Mouse (Mus musculus) CH12.LX (cell line): ENCODE measurements around the gene Tfap2d. TPM values are rescaled to one million over a fixed set of nuclear protein-coding genes. Genes with fewer than 3 reads are reported as not detected.
A peak's percentile ranks its signal among the peaks of the same experiment; 100 is the strongest.

Experiments used
- DNase-seq: peaks from one replicate; pipeline ENCODE4 v3.0.0-alpha.2; 2013; ENCODE audit errors: extremely low read depth
- H3K27ac ChIP-seq: 2 replicates; pipeline ENCODE4 v1.5.1; 2012; ENCODE audit warnings: low read depth, mild to moderate bottlenecking, control low read depth, moderate library complexity; ENCODE audit not compliant: insufficient read depth
- H3K27me3 ChIP-seq: replicated peaks from 2 replicates; pipeline ENCODE3; 2012; ENCODE audit warnings: inconsistent platforms
- H3K36me3 ChIP-seq, 2 experiments: replicated peaks in 1 of 2; 2 replicates each; pipeline versions ENCODE3 to v1.6.1; 2012; ENCODE audit warnings: inconsistent platforms in 1 of 2, low read length in 1 of 2, mild to moderate bottlenecking in 1 of 2, mixed read lengths in 1 of 2, moderate library complexity in 1 of 2; ENCODE audit not compliant: control insufficient read depth in 1 of 2, insufficient read depth in 1 of 2
- H3K4me1 ChIP-seq, 2 experiments: 2 replicates each; pipeline ENCODE4 v1.6.1; 2012; ENCODE audit warnings: inconsistent platforms in 1 of 2, moderate library complexity in 1 of 2; ENCODE audit not compliant: insufficient read depth in 2 of 2, control insufficient read depth in 1 of 2
- H3K4me2 ChIP-seq: 2 replicates; pipeline ENCODE4 v1.6.1; 2012; ENCODE audit warnings: low read depth, mild to moderate bottlenecking, control low read depth; ENCODE audit not compliant: poor library complexity, insufficient read depth, severe bottlenecking
- H3K4me3 ChIP-seq, 3 experiments: fragments of 150-350 bp in 1 of 3; sonication (generic) in 1 of 3; replicated peaks in 1 of 3; 2 replicates each; pipeline versions ENCODE3 to v1.5.1; 2011 to 2012; ENCODE audit warnings: low read depth in 2 of 3, low read length in 2 of 3, mild to moderate bottlenecking in 2 of 3, moderate library complexity in 2 of 3, control low read depth in 1 of 3, improper control_type of control experiment in 1 of 3, inconsistent platforms in 1 of 3, mixed read lengths in 1 of 3; ENCODE audit not compliant: poor library complexity in 1 of 3
- H3K79me2 ChIP-seq: replicated peaks from 2 replicates; pipeline ENCODE4 v1.6.1; 2012; ENCODE audit warnings: mild to moderate bottlenecking, moderate library complexity; ENCODE audit not compliant: control insufficient read depth, poor library complexity, insufficient read depth, severe bottlenecking; ENCODE audit errors: extremely low read depth
- H3K9ac ChIP-seq: 2 replicates; pipeline ENCODE4 v1.6.1; 2012; ENCODE audit warnings: low read depth, mild to moderate bottlenecking, control low read depth, moderate library complexity; ENCODE audit not compliant: insufficient read depth
- H3K9me3 ChIP-seq: replicated peaks from 2 replicates; pipeline ENCODE3; 2012; ENCODE audit warnings: low read length, inconsistent platforms, mixed read lengths
- CHD1 ChIP-seq: IDR thresholded peaks from 2 replicates; pipeline ENCODE4 v1.6.1; 2012; ENCODE audit warnings: low read depth, low read length, improper control_type of control experiment, inconsistent platforms
- CHD2 ChIP-seq: IDR thresholded peaks from 2 replicates; pipeline ENCODE4 v1.6.1; 2011; ENCODE audit warnings: low read length, improper control_type of control experiment
- CTCF ChIP-seq, 2 experiments: IDR thresholded peaks in 1 of 2; conservative IDR thresholded peaks in 1 of 2; 2 replicates each; pipeline ENCODE4 v1.5.1; 2011 to 2012; ENCODE audit warnings: low read depth in 2 of 2, low read length in 2 of 2, improper control_type of control experiment in 1 of 2, inconsistent platforms in 1 of 2, mild to moderate bottlenecking in 1 of 2, moderate library complexity in 1 of 2
- E2F4 ChIP-seq: IDR thresholded peaks from 2 replicates; pipeline ENCODE4 v1.6.1; 2011; ENCODE audit warnings: low read depth, low read length, improper control_type of control experiment; ENCODE audit not compliant: insufficient replicate concordance
- ETS1 ChIP-seq: conservative IDR thresholded peaks from 2 replicates; pipeline ENCODE4 v1.6.1; 2012; ENCODE audit warnings: low read depth, mild to moderate bottlenecking, inconsistent platforms, low read length, improper control_type of control experiment, moderate library complexity
- HCFC1 ChIP-seq: IDR thresholded peaks from 2 replicates; pipeline ENCODE4 v1.6.1; 2012; ENCODE audit warnings: low read depth, mild to moderate bottlenecking, inconsistent platforms, low read length, improper control_type of control experiment
- IRF4 ChIP-seq: IDR thresholded peaks from 2 replicates; pipeline ENCODE4 v1.6.1; 2014; ENCODE audit warnings: low read depth, mild to moderate bottlenecking, inconsistent platforms, low read length, improper control_type of control experiment
- JUN ChIP-seq: IDR thresholded peaks from 2 replicates; pipeline ENCODE4 v1.6.1; 2011; ENCODE audit warnings: low read depth, mild to moderate bottlenecking, low read length, improper control_type of control experiment, moderate library complexity; ENCODE audit not compliant: insufficient read depth
- KAT2A ChIP-seq: IDR thresholded peaks from 2 replicates; pipeline ENCODE4 v1.6.1; 2012; ENCODE audit warnings: low read length, improper control_type of control experiment, inconsistent platforms; ENCODE audit not compliant: insufficient replicate concordance
- MAX ChIP-seq: IDR thresholded peaks from 2 replicates; pipeline ENCODE4 v1.6.1; 2011; ENCODE audit warnings: low read length, improper control_type of control experiment
- MEF2A ChIP-seq: IDR thresholded peaks from 2 replicates; pipeline ENCODE4 v1.6.1; 2014; ENCODE audit warnings: low read depth, mild to moderate bottlenecking, inconsistent platforms, low read length, improper control_type of control experiment, borderline replicate concordance
- MXI1 ChIP-seq: IDR thresholded peaks from 2 replicates; pipeline ENCODE4 v1.6.1; 2011; ENCODE audit warnings: mild to moderate bottlenecking, low read depth, low read length, improper control_type of control experiment
- MYC ChIP-seq: IDR thresholded peaks from 2 replicates; pipeline ENCODE4 v1.6.1; 2011; ENCODE audit warnings: low read depth, mild to moderate bottlenecking, improper control_type of control experiment, low read length
- NELFE ChIP-seq: IDR thresholded peaks from 2 replicates; pipeline ENCODE4 v1.6.1; 2011; ENCODE audit warnings: low read depth, low read length, improper control_type of control experiment
- PAX5 ChIP-seq: IDR thresholded peaks from 2 replicates; pipeline ENCODE4 v1.6.1; 2012; ENCODE audit warnings: low read length, inconsistent platforms, mixed read lengths
- POLR2AphosphoS2 ChIP-seq: IDR thresholded peaks from 2 replicates; pipeline ENCODE4 v1.6.1; 2011; ENCODE audit warnings: low read depth, low read length, improper control_type of control experiment
- RCOR1 ChIP-seq: conservative IDR thresholded peaks from 2 replicates; pipeline ENCODE4 v1.6.1; 2012; ENCODE audit warnings: low read depth, mild to moderate bottlenecking, inconsistent platforms, low read length, improper control_type of control experiment
- SIN3A ChIP-seq: IDR thresholded peaks from 2 replicates; pipeline ENCODE4 v1.6.1; 2012; ENCODE audit warnings: low read length, improper control_type of control experiment, inconsistent platforms
- ZKSCAN1 ChIP-seq: IDR thresholded peaks from 2 replicates; pipeline ENCODE4 v1.6.1; 2012; ENCODE audit warnings: low read depth, inconsistent platforms, low read length, improper control_type of control experiment, borderline replicate concordance
- ZMIZ1 ChIP-seq: IDR thresholded peaks from 2 replicates; pipeline ENCODE4 v1.6.1; 2012; ENCODE audit warnings: low read depth, mild to moderate bottlenecking, inconsistent platforms, low read length, improper control_type of control experiment
- ZNF384 ChIP-seq: IDR thresholded peaks from 2 replicates; pipeline ENCODE4 v1.6.1; 2012; ENCODE audit warnings: low read depth, low read length, improper control_type of control experiment, inconsistent platforms
- dilution Hi-C: fragments of 300-500 bp; cut with MboI; formaldehyde crosslinking; loops from 2 replicates; pipeline ENCODE4 v1.14.3; 2020; ENCODE audit warnings: low sequenced_read_pairs; ENCODE audit not compliant: extremely low pct_unique_long_range_greater_than_20kb, extremely low pct_ligation_motif_present
- in situ Hi-C: fragments of 300-500 bp; cut with MboI; formaldehyde crosslinking; loops from 3 replicates; pipeline ENCODE4 v1.14.3; 2019; ENCODE audit warnings: low sequenced_read_pairs, low pct_ligation_motif_present, low pct_unique_long_range_greater_than_20kb, mixed read lengths
- polyA plus RNA-seq: library from polyadenylated mRNA; unstranded; fragments of >175 nt; gene quantifications from 2 replicates; pipeline ENCODE4 v1.2.1, GENCODE M21; 2012; ENCODE audit warnings: low read depth; ENCODE audit not compliant: insufficient read length
- total RNA-seq, 2 experiments: library from RNA; depleted of rRNA; stranded (reverse); fragments of 300-350 nt in 1 of 2; fragments of >200 nt in 1 of 2; gene quantifications; 2 replicates each; pipeline ENCODE4 v1.2.3; 2012 to 2014

Gene Tfap2d
- total and polyA plus RNA-seq, 3 experiments: not detected

- Histone ChIP-seq H3K27ac (no peak overlapping the region), H3K9me3 (peaks cover 55% of the 10 kb centered on the region), H3K9ac (no peak overlapping the region), H3K79me2 (no peaks in the 10 kb centered on the region), H3K4me1 (no peaks in the 10 kb centered on the region), H3K36me3 (no peaks in the 10 kb centered on the region), H3K4me2 (no peak overlapping the region), H3K4me3 (no peak overlapping the region), H3K27me3 (no peaks in the 10 kb centered on the region)
- no peak for TF ChIP-seq CHD1
- no peak for TF ChIP-seq ZKSCAN1
- no peak for TF ChIP-seq RCOR1
- no peak for TF ChIP-seq MYC
- no peak for TF ChIP-seq SIN3A
- TF ChIP-seq MEF2A: no peak
- TF ChIP-seq IRF4: no peak
- no peak for TF ChIP-seq NELFE
- TF ChIP-seq ZNF384: no peak
- no peak for TF ChIP-seq PAX5
- no peak for TF ChIP-seq JUN
- no peak for TF ChIP-seq MXI1
- no peak for TF ChIP-seq HCFC1
- no peak for TF ChIP-seq POLR2AphosphoS2
- no peak for TF ChIP-seq CHD2
- TF ChIP-seq E2F4: no peak
- no peak for TF ChIP-seq ETS1
- TF ChIP-seq KAT2A: no peak
- dilution Hi-C loops: no loop called here
- in situ Hi-C loops: no loop called here
- no peak for DNase-seq
Observed at GRCm38 (mm10) chr1:19111020-19111419, 8.2 kb downstream of the Tfap2d start.

GRCm38 (mm10) chr1:19178742-19179397 is 76.0 kb downstream of the Tfap2d start:
- Histone ChIP-seq H3K79me2 (no peaks in the 10 kb centered on the region), H3K9ac (no peak overlapping the region), H3K27me3 (no peaks in the 10 kb centered on the region), H3K36me3 (no peaks in the 10 kb centered on the region), H3K4me1 (no peaks in the 10 kb centered on the region), H3K9me3 (peaks cover 33% of the 10 kb centered on the region), H3K4me2 (no peak overlapping the region), H3K27ac (no peak overlapping the region), H3K4me3 (no peak overlapping the region)
- DNase-seq: peak; percentile 0
- TF ChIP-seq MYC (no peak), CTCF (conservative IDR thresholded peaks at IDR 0.05 in 1 of 2, IDR thresholded peaks at IDR 0.05 in 1 of 2; ENCODE audit: low read depth in 2 of 2, low read length in 2 of 2) (peak in 1 of 2 experiments; percentile 35; a peak in 2 of 4 replicates), ZMIZ1 (no peak), E2F4 (no peak), MAX (no peak), CHD2 (no peak), SIN3A (no peak)
- dilution Hi-C loops (no loop called here), in situ Hi-C loops (no loop called here)
